Mouse (Mus musculus) thymus, adult 2 months (tissue): ENCODE data around the gene Calhm3. TPM values are rescaled to one million over a fixed set of nuclear protein-coding genes. Genes with fewer than 3 reads are reported as not detected.

Experiments used
- DNase-seq: peaks from one replicate; pipeline ENCODE4 v3.0.0; 2021
- H3K27ac ChIP-seq: fragments of 200-500 bp; 2 replicates; pipeline ENCODE4 v1.5.1; 2012; ENCODE audit warnings: low read length, control low read depth; ENCODE audit not compliant: control insufficient read depth, insufficient read depth
- H3K27me3 ChIP-seq: fragments of 200-500 bp; 2 replicates; pipeline ENCODE4 v1.6.1; 2012; ENCODE audit warnings: mild to moderate bottlenecking, low read length, moderate library complexity, mixed read lengths; ENCODE audit not compliant: control insufficient read depth, insufficient read depth
- H3K36me3 ChIP-seq: fragments of 200-500 bp; 2 replicates; pipeline ENCODE4 v1.6.1; 2012; ENCODE audit warnings: mild to moderate bottlenecking, low read length, moderate library complexity; ENCODE audit not compliant: control insufficient read depth, insufficient read depth
- H3K4me1 ChIP-seq: fragments of 200-500 bp; replicated peaks from 2 replicates; pipeline ENCODE4 v1.6.1; 2012; ENCODE audit warnings: low read length; ENCODE audit not compliant: control insufficient read depth, insufficient read depth
- H3K4me3 ChIP-seq: fragments of 200-500 bp; 2 replicates; pipeline ENCODE4 v1.5.1; 2012; ENCODE audit warnings: mild to moderate bottlenecking, low read length, control low read depth, moderate library complexity; ENCODE audit not compliant: control insufficient read depth, insufficient read depth
- CTCF ChIP-seq: fragments of 200-500 bp; IDR thresholded peaks from 2 replicates; pipeline ENCODE4 v1.5.1; 2012; ENCODE audit warnings: mild to moderate bottlenecking, control low read depth, low read length, moderate library complexity, borderline replicate concordance; ENCODE audit not compliant: control insufficient read depth, poor library complexity, insufficient read depth; ENCODE audit errors: extremely low read depth
- POLR2A ChIP-seq: fragments of 200-500 bp; IDR thresholded peaks from 2 replicates; pipeline ENCODE4 v1.6.1; 2012; ENCODE audit warnings: mild to moderate bottlenecking, low read length, control low read depth, moderate library complexity; ENCODE audit not compliant: control insufficient read depth, poor library complexity, insufficient read depth; ENCODE audit errors: extremely low read depth
- WGBS: fragments of 180-500 bp; shearing (Covaris S2); methylation state at CpG from one replicate; pipeline ENCODE4 v1.1.7; 2018; 5-methylcytosine and 5-hydroxymethylcytosine counted together
- polyA plus RNA-seq: library from polyadenylated mRNA; depleted of rRNA; stranded (reverse); fragments of >200 nt; gene quantifications from 2 replicates; pipeline ENCODE4 v1.2.3, GENCODE M21; 2012

The Calhm3 gene
- polyA plus RNA-seq, 1 experiment = 1.1 TPM

GRCm38 (mm10) chr19:47167617-47168214, 10.2 kb upstream of the Calhm3 start:
- Histone ChIP-seq H3K27ac (no peak overlapping the region), H3K27me3 (no peaks in the 10 kb centered on the region), H3K36me3 (no peaks in the 10 kb centered on the region), H3K4me3 (no peak overlapping the region), H3K4me1 (peaks cover 5% of the 10 kb centered on the region; the same call in 1 of the 2 replicates)
- DNase-seq = no peak
- TF ChIP-seq POLR2A (no peak), CTCF (no peak)
- 63% methylated on average over 7 of the region's 7 CpGs for WGBS

- DNase-seq = no peak
- peaks cover 5% of the 10 kb centered on the region; the same call in 1 of the 2 replicates for H3K4me1 ChIP-seq
- WGBS = 93% methylated on average over 3 of the region's 3 CpGs
- H3K27ac ChIP-seq = no peak overlapping the region
- H3K36me3 ChIP-seq = no peaks in the 10 kb centered on the region
- TF ChIP-seq POLR2A (no peak), CTCF (no peak)
- no peaks in the 10 kb centered on the region for H3K27me3 ChIP-seq
- no peak overlapping the region for H3K4me3 ChIP-seq
Measured at GRCm38 (mm10) chr19:47166758-47167157, 9.2 kb upstream of the Calhm3 start.

GRCm38 (mm10) chr19:47163176-47163744, 5.7 kb upstream of the Calhm3 start:
- 94% methylated on average over 6 of the region's 6 CpGs for WGBS

GRCm38 (mm10) chr19:47161669-47162068, 4.1 kb upstream of the Calhm3 start:
- Histone ChIP-seq H3K4me3 (no peak overlapping the region), H3K27me3 (no peaks in the 10 kb centered on the region), H3K27ac (no peak overlapping the region), H3K4me1 (no peaks in the 10 kb centered on the region), H3K36me3 (no peaks in the 10 kb centered on the region)
- DNase-seq = no peak
- 81% methylated on average over 4 of the region's 4 CpGs for WGBS
- no peak for TF ChIP-seq POLR2A
- no peak for TF ChIP-seq CTCF

More at GRCm38 (mm10) chr19:47163176-47163744, 5.7 kb upstream of the Calhm3 start:
- no peak for TF ChIP-seq POLR2A
- TF ChIP-seq CTCF = no peak
- no peaks in the 10 kb centered on the region for H3K36me3 ChIP-seq
- H3K27ac ChIP-seq = no peak overlapping the region
- H3K4me1 ChIP-seq = no peaks in the 10 kb centered on the region
- no peaks in the 10 kb centered on the region for H3K27me3 ChIP-seq
- H3K4me3 ChIP-seq = no peak overlapping the region
- no peak for DNase-seq

- no peaks in the 10 kb centered on the region for H3K27me3 ChIP-seq
- TF ChIP-seq POLR2A (no peak), CTCF (no peak)
- DNase-seq = no peak
- no peak overlapping the region for H3K4me3 ChIP-seq
- H3K27ac ChIP-seq = no peak overlapping the region
- H3K36me3 ChIP-seq = no peaks in the 10 kb centered on the region
- WGBS = 94% methylated on average over 7 of the region's 7 CpGs
- no peaks in the 10 kb centered on the region for H3K4me1 ChIP-seq
Measured at GRCm38 (mm10) chr19:47153767-47154166, 3.8 kb downstream of the Calhm3 start.

- no peak overlapping the region for H3K4me3 ChIP-seq
- TF ChIP-seq CTCF (no peak), POLR2A (no peak)
- 0 out of 2 replicates have a peak, but pooled peaks cover 3% of the 10 kb centered on the region for H3K4me1 ChIP-seq
- no peaks in the 10 kb centered on the region for H3K36me3 ChIP-seq
- no peak for DNase-seq
- H3K27me3 ChIP-seq = no peaks in the 10 kb centered on the region; the same call in 1 of the 2 replicates
- WGBS = 82% methylated on average over 12 of the region's 12 CpGs
- H3K27ac ChIP-seq = no peak overlapping the region
Measured at GRCm38 (mm10) chr19:47152062-47152369, 5.5 kb downstream of the Calhm3 start.

GRCm38 (mm10) chr19:47151332-47152061, 6.1 kb downstream of the Calhm3 start:
- Histone ChIP-seq H3K4me3 (no peak overlapping the region), H3K4me1 (0 out of 2 replicates have a peak, but pooled peaks cover 3% of the 10 kb centered on the region), H3K27me3 (no peaks in the 10 kb centered on the region; the same call in 1 of the 2 replicates), H3K27ac (no peak overlapping the region), H3K36me3 (no peaks in the 10 kb centered on the region)
- TF ChIP-seq CTCF (no peak), POLR2A (no peak)
- WGBS = 36% methylated on average over 32 of the region's 32 CpGs
- DNase-seq = no peak
